10 mouse cellular contexts compared by ENCODE assay signal in the genomic region with DNA sequence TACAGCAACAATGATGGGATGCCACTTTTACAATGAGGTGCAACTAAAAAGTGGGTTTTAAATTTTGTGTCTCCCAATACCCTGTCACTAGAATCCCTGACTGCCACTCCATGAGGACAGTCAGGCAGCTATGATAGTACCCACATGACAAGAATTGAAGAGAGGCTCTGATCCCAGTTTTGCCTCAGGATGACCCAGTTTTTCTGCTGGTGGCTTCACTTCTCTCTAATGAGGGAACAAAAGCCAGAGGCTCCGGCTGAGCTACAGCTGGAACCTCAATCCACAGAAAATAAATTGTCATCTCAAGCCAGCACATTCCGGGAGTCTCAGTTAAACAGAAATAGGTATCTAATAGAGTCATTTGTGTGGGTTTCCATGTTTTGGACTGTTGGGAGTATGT.
A peak's percentile ranks its signal among the peaks of the same experiment; 100 is the strongest.
DNase-seq lines count a peak whose midpoint lies in the region; ATAC-seq and TF ChIP-seq lines count a peak whose summit lies in the region.
"Had no signal": no experiment of that assay in that cellular context is flagged by ENCODE, and none has a peak within 500 bp of the region (broad histone marks: within the 10 kb centered on the region; RNA-seq: fewer than 3 reads in every experiment).

No protein-coding gene starts in this region.

- no peak for ATAC-seq in forebrain, embryonic 16.5 days
- peak; percentile 7; the same call in 1 of the 2 replicates for ATAC-seq in midbrain, embryonic 15.5 days (replicated peaks)
- ATAC-seq: inflammation-experienced regulatory T-cells, adult 6 months had no signal

- no peaks in the 10 kb centered on the region for H3K36me3 ChIP-seq in forebrain, embryonic 16.5 days (ENCODE audit: control insufficient read depth, insufficient read depth)
- H3K36me3 ChIP-seq in midbrain, embryonic 15.5 days (replicated peaks) = no peaks in the 10 kb centered on the region
- H3K36me3 ChIP-seq in thymus, adult 2 months (ENCODE audit: control insufficient read depth, insufficient read depth, low read length) = no peaks in the 10 kb centered on the region

- WGBS in cerebellum, adult 2 months = 32% methylated on average over 2 of the region's 2 CpGs
- WGBS in forebrain, embryonic 16.5 days = 22% methylated on average over 2 of the region's 2 CpGs
- 27% methylated on average over 2 of the region's 2 CpGs for WGBS in midbrain, embryonic 15.5 days
- 97% methylated on average over 2 of the region's 2 CpGs for WGBS in thymus, adult 2 months

- H3K9me3 ChIP-seq in forebrain, embryonic 16.5 days (ENCODE audit: control insufficient read depth, low read length) = no peaks in the 10 kb centered on the region
- H3K9me3 ChIP-seq in midbrain, embryonic 15.5 days = no peaks in the 10 kb centered on the region

- no peak overlapping the region; the same call in 1 of the 2 replicates for H3K4me2 ChIP-seq in forebrain, embryonic 16.5 days (ENCODE audit: low read length)
- H3K4me2 ChIP-seq in midbrain, embryonic 15.5 days = peak overlapping the region; percentile 73

- intact Hi-C loops in gastrocnemius, adult 2 months (cut with DNase I) = no loop called here

- no peak overlapping the region for H3K9ac ChIP-seq in forebrain, embryonic 16.5 days (replicated peaks; ENCODE audit: low read depth, low read length)
- peak overlapping the region; percentile 65; the same call in 1 of the 2 replicates for H3K9ac ChIP-seq in midbrain, embryonic 15.5 days

- TF ChIP-seq CTCF in gastrocnemius, adult 2 months (IDR thresholded peaks at IDR 0.05) = no peak
- TF ChIP-seq CTCF in cerebellum, adult 2 months (IDR thresholded peaks at IDR 0.05; ENCODE audit: borderline replicate concordance, insufficient read depth, low read depth, low read length) = no peak
- TF ChIP-seq CTCF in thymus, adult 2 months (IDR thresholded peaks at IDR 0.05; ENCODE audit: borderline replicate concordance, control insufficient read depth, extremely low read depth, insufficient read depth, low read length, poor library complexity) = no peak

- no peak for DNase-seq in gastrocnemius, adult 2 months
- no peak for DNase-seq in gastrocnemius, postnatal 10 days
- DNase-seq in cerebellum, adult 2 months = peak; percentile 42 to 64
- no peak for DNase-seq in thymus, adult 2 months
- DNase-seq in kidney, postnatal 25 days = no peak
- DNase-seq in urinary bladder, adult 2 months (ENCODE audit: low spot score) = no peak
- DNase-seq: heart, adult 11 months had no signal

- no peak overlapping the region for H3K4me3 ChIP-seq in gastrocnemius, adult 2 months
- H3K4me3 ChIP-seq in cerebellum, adult 2 months (replicated peaks; ENCODE audit: insufficient read depth, low read depth, low read length) = no peak overlapping the region
- H3K4me3 ChIP-seq in forebrain, embryonic 16.5 days (replicated peaks; ENCODE audit: low read length) = no peak overlapping the region
- H3K4me3 ChIP-seq in midbrain, embryonic 15.5 days = no peak overlapping the region
- H3K4me3 ChIP-seq in thymus, adult 2 months (ENCODE audit: control insufficient read depth, insufficient read depth, low read length) = no peak overlapping the region

- no peaks in the 10 kb centered on the region for H3K27me3 ChIP-seq in cerebellum, adult 2 months (ENCODE audit: control insufficient read depth, insufficient read depth, low read length)
- no peaks in the 10 kb centered on the region for H3K27me3 ChIP-seq in forebrain, embryonic 16.5 days (replicated peaks; ENCODE audit: control insufficient read depth, insufficient read depth, low read length)
- H3K27me3 ChIP-seq in midbrain, embryonic 15.5 days (replicated peaks) = no peaks in the 10 kb centered on the region
- no peaks in the 10 kb centered on the region for H3K27me3 ChIP-seq in thymus, adult 2 months (ENCODE audit: control insufficient read depth, insufficient read depth, low read length)

- H3K4me1 ChIP-seq in cerebellum, adult 2 months (ENCODE audit: control insufficient read depth, insufficient read depth, low read length) = peaks cover 6% of the 10 kb centered on the region; the same call in 1 of the 2 replicates
- H3K4me1 ChIP-seq in forebrain, embryonic 16.5 days (replicated peaks; ENCODE audit: control insufficient read depth, insufficient read depth, low read length) = peaks cover 15% of the 10 kb centered on the region
- H3K4me1 ChIP-seq in midbrain, embryonic 15.5 days = peaks cover 20% of the 10 kb centered on the region
- no peaks in the 10 kb centered on the region for H3K4me1 ChIP-seq in thymus, adult 2 months (replicated peaks; ENCODE audit: control insufficient read depth, insufficient read depth, low read length)

- TF ChIP-seq POLR2A in cerebellum, adult 2 months (IDR thresholded peaks at IDR 0.05; ENCODE audit: borderline replicate concordance, insufficient read depth, low read length) = no peak
- TF ChIP-seq POLR2A in thymus, adult 2 months (IDR thresholded peaks at IDR 0.05; ENCODE audit: control insufficient read depth, extremely low read depth, insufficient read depth, low read length, poor library complexity) = no peak

- peak overlapping the region; percentile 68 for H3K27ac ChIP-seq in gastrocnemius, adult 2 months
- no peak overlapping the region; the same call in 1 of the 2 replicates for H3K27ac ChIP-seq in cerebellum, adult 2 months (ENCODE audit: insufficient read depth, low read length)
- peak overlapping the region; percentile 91 for H3K27ac ChIP-seq in forebrain, embryonic 16.5 days (ENCODE audit: low read length)
- peak overlapping the region; percentile 100 for H3K27ac ChIP-seq in midbrain, embryonic 15.5 days
- H3K27ac ChIP-seq in thymus, adult 2 months (ENCODE audit: control insufficient read depth, insufficient read depth, low read length) = no peak overlapping the region

Comparison
In these comparisons a context has a peak if more than half of its experiments do, and no peak if none do; other contexts are left out.
1. DNase-seq: peak in cerebellum, adult 2 months (2 of 2); none in gastrocnemius, adult 2 months (single experiment), gastrocnemius, postnatal 10 days (single experiment), thymus, adult 2 months (single experiment), kidney, postnatal 25 days (0 of 2) and urinary bladder, adult 2 months (single experiment).
2. H3K27ac ChIP-seq: peak in gastrocnemius, adult 2 months (single experiment), forebrain, embryonic 16.5 days (single experiment) and midbrain, embryonic 15.5 days (single experiment); none in cerebellum, adult 2 months (single experiment) and thymus, adult 2 months (single experiment).